Mouse (Mus musculus) erythroblast, embryonic 14.5 days (primary cell): ENCODE results near the gene Hps6.

Experiments
- GATA1 ChIP-seq: IDR thresholded peaks from 2 replicates; pipeline ENCODE4 v1.6.1; 2012; ENCODE audit warnings: low read length, inconsistent platforms, mixed read lengths
- TAL1 ChIP-seq: IDR thresholded peaks from 3 replicates; pipeline ENCODE4 v1.6.1; 2012; ENCODE audit warnings: low read length, inconsistent platforms, mixed read lengths

DNA sequence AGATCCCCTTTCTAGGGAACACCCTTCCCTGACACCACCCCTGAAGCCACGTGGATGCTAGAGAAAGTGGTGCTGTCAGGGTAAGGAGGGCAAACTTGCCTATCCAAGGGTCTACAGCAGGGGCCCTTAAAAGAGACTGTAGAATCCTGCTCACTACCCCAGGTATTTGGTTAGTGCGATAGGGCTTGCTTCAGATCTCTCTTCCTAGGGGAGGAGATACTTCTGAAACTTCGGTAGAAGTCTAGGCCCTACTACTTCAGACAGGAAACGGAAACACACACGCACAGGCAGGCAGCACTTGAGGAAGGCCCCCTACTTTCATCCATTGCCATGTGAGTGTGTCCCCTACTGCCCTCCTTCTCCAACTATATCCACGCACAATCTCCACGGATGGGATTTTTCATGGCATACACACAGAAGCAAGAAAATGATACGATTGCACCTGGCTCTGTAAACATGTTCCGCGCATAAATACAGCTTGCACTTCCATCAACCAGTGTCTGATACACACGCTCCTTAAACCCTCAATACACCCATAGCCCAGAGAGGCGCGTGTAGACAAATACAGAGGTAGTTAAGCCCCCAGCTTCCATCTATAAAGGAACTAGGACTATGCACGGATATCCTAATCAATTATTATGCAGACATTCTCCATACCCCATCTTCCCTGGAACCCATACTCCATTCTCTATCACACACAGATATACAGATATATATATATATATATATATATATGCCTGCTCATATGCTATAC, 37.0 kb downstream of the Hps6 start:
- TF ChIP-seq GATA1 (no peak), TAL1 (no peak)
